Mouse (Mus musculus) urinary bladder, adult 18-20 months (tissue): ENCODE data around the gene Hdgfl1.

Experiments
- DNase-seq, 2 experiments: peaks; one replicate each; pipeline ENCODE4 v3.0.0; 2022; ENCODE audit warnings: low spot score in 2 of 2, mixed read lengths in 2 of 2

Gene Hdgfl1

GRCm38 (mm10) chr13:26769955-26770354 is at the start of gene Hdgfl1:
TSS of gene Hdgfl1 (minus strand) at chr13:26770165.
- no peak for DNase-seq

GRCm38 (mm10) chr13:26795460-26795859 is 25.5 kb upstream of the Hdgfl1 start:
- no peak for DNase-seq

- DNase-seq, result no peak
Measured at GRCm38 (mm10) chr13:26769424-26769823, 541 bp downstream of the Hdgfl1 start.

- no peak for DNase-seq
Measured at GRCm38 (mm10) chr13:26761966-26762803, 7.8 kb downstream of the Hdgfl1 start.

- no peak for DNase-seq
Measured at GRCm38 (mm10) chr13:26752863-26753262, 17.1 kb downstream of the Hdgfl1 start.

- DNase-seq, result no peak
Measured at GRCm38 (mm10) chr13:26752414-26752813, 17.6 kb downstream of the Hdgfl1 start.

- no peak for DNase-seq
Measured at GRCm38 (mm10) chr13:26745760-26746457, 24.1 kb downstream of the Hdgfl1 start.

- no peak for DNase-seq
Measured at GRCm38 (mm10) chr13:26745059-26745759, 24.8 kb downstream of the Hdgfl1 start.

- DNase-seq, result no peak
Measured at GRCm38 (mm10) chr13:26744068-26744467, 25.9 kb downstream of the Hdgfl1 start.

- DNase-seq, result no peak
Measured at GRCm38 (mm10) chr13:26734981-26735380, 35.0 kb downstream of the Hdgfl1 start.

- DNase-seq, result no peak
Measured at GRCm38 (mm10) chr13:26724250-26724649, 45.7 kb downstream of the Hdgfl1 start.

- DNase-seq, result no peak
Measured at GRCm38 (mm10) chr13:26721333-26721732, 48.6 kb downstream of the Hdgfl1 start.

GRCm38 (mm10) chr13:26720917-26721316 is 49.0 kb downstream of the Hdgfl1 start:
- DNase-seq, result no peak

GRCm38 (mm10) chr13:26719146-26719715 is 50.7 kb downstream of the Hdgfl1 start:
- DNase-seq, result no peak
